Mouse (Mus musculus): ENCODE measurements at regions not wholly inside any gene's neighbourhood (a gene's known extent, or its start where the extent isn't known, plus 50 kb on each side); places are given as distances from the start of the nearest gene placed in this dataset.

DNA sequence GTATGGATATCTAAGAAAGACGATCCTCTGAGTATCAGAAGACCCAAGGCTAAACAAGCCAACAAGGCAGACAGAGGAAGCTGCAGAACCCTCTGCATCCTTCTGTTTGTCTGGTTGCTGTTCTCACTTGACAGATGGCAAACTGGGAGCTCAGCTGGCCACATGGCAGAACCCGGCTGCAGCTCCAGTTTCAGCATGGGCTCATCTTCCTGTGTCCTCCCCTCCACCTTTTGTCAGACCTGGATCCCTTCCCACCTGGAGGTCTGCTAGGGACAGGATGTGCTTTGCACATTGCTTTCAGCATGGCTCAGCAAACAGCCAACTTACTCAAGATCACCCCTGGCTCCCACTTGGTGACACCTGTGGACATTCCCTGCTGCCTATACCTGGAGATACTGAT lies 284.9 kb downstream of the Tns1 start:
- TF ChIP-seq CTCF (conservative IDR thresholded peaks at IDR 0.05; ENCODE audit: insufficient read depth, insufficient read length, low read depth, low read length) (no peak), POLR2A (IDR thresholded peaks at IDR 0.05; ENCODE audit: low read depth, low read length) (no peak)
